Mouse (Mus musculus) heart, adult 2 months (tissue): ENCODE measurements around the gene Nup62cl. TPM values are rescaled to one million over a fixed set of nuclear protein-coding genes. Genes with fewer than 3 reads are reported as not detected.

ENCODE experiments used
- DNase-seq, 2 experiments: peaks; one replicate each; pipeline ENCODE4 v3.0.0; 2021
- H3K27ac ChIP-seq: fragments of 200-600 bp; 2 replicates; pipeline ENCODE4 v1.8.1; 2022
- H3K27me3 ChIP-seq: fragments of 200-500 bp; 2 replicates; pipeline ENCODE4 v1.6.1; 2012; ENCODE audit warnings: mild to moderate bottlenecking, low read length, inconsistent platforms, mixed read lengths; ENCODE audit not compliant: control insufficient read depth, insufficient read depth
- H3K36me3 ChIP-seq: fragments of 200-500 bp; 2 replicates; pipeline ENCODE4 v1.6.1; 2012; ENCODE audit warnings: low read length, inconsistent platforms; ENCODE audit not compliant: control insufficient read depth, insufficient read depth
- H3K4me1 ChIP-seq: fragments of 200-500 bp; 2 replicates; pipeline ENCODE4 v1.6.1; 2011; ENCODE audit warnings: low read length; ENCODE audit not compliant: control insufficient read depth, insufficient read depth
- H3K4me3 ChIP-seq: fragments of 200-600 bp; 2 replicates; pipeline ENCODE4 v1.8.1; 2022
- H3K79me2 ChIP-seq: fragments of 200-500 bp; replicated peaks from 2 replicates; pipeline ENCODE4 v1.6.1; 2012; ENCODE audit warnings: mild to moderate bottlenecking, inconsistent platforms, low read length, moderate library complexity, mixed read lengths; ENCODE audit not compliant: control insufficient read depth, insufficient read depth
- H3K9ac ChIP-seq: fragments of 200-500 bp; 2 replicates; pipeline ENCODE4 v1.6.1; 2012; ENCODE audit warnings: low read depth, mild to moderate bottlenecking, control low read depth, inconsistent platforms, low read length, mixed read lengths
- CTCF ChIP-seq: fragments of 200-600 bp; IDR thresholded peaks from 2 replicates; pipeline ENCODE4 v1.8.1; 2022; ENCODE audit warnings: antibody characterized with exemption, mild to moderate bottlenecking, moderate library complexity
- EP300 ChIP-seq: fragments of 200-500 bp; IDR thresholded peaks from 2 replicates; pipeline ENCODE4 v1.6.1; 2011; ENCODE audit warnings: low read depth, low read length, control low read depth; ENCODE audit not compliant: insufficient read depth
- POLR2A ChIP-seq: fragments of 200-500 bp; IDR thresholded peaks from 2 replicates; pipeline ENCODE4 v1.6.1; 2011; ENCODE audit warnings: mild to moderate bottlenecking, low read depth, low read length, control low read depth; ENCODE audit not compliant: insufficient read depth
- WGBS: fragments of 180-500 bp; shearing (Covaris S2); methylation state at CpG from one replicate; pipeline ENCODE4 v1.1.7; 2018; 5-methylcytosine and 5-hydroxymethylcytosine counted together
- intact Hi-C: fragments of 180-260 bp; cut with DNase I; formaldehyde crosslinking; loops from one replicate; pipeline ENCODE4 v1.15.1; 2025
- polyA plus RNA-seq: library from polyadenylated mRNA; depleted of rRNA; stranded (reverse); fragments of >200 nt; gene quantifications from 2 replicates; pipeline ENCODE4 v1.2.3, GENCODE M21; 2012; rRNA removed
- total RNA-seq, 2 experiments: library from RNA; stranded (reverse); gene quantifications; 2 replicates each; pipeline ENCODE4 v1.2.3; 2021

Gene Nup62cl
- total and polyA plus RNA-seq, 3 experiments = 0.51 TPM; not detected in 2

GRCm38 (mm10) chrX:139997740-139998690 is 64.5 kb downstream of the Nup62cl start, which contains the start of gene Rbm41:
Rbm41 (minus strand) TSS chrX:139998595.
- intact Hi-C loops = loop anchor here (10.0 kb wide), 1 partner anchor 123 kb away; the partner anchor contains the start of gene Morc4
- Histone ChIP-seq H3K27me3 (no peaks in the 10 kb centered on the region), H3K4me1 (no peaks in the 10 kb centered on the region), H3K4me3 (peak within 1 kb of the TSS; percentile 55), H3K9ac (peak within 1 kb of the TSS; percentile 68), H3K36me3 (no peaks in the 10 kb centered on the region), H3K27ac (peak within 1 kb of the TSS; percentile 73), H3K79me2 (0 out of 2 replicates have a peak, but pooled peaks cover 2% of the 10 kb centered on the region)
- 13% methylated on average over 25 of the region's 25 CpGs for WGBS
- peak; percentile 54 to 56 for DNase-seq
- no peak for TF ChIP-seq EP300
- no peak for TF ChIP-seq POLR2A
- no peak for TF ChIP-seq CTCF

GRCm38 (mm10) chrX:139982115-139982514 is 80.4 kb downstream of the Nup62cl start:
- DNase-seq = no peak
- H3K4me3 ChIP-seq = no peak overlapping the region
- no peaks in the 10 kb centered on the region for H3K4me1 ChIP-seq
- intact Hi-C loops = no loop called here
- H3K36me3 ChIP-seq = no peaks in the 10 kb centered on the region
- WGBS = 64% methylated on average over 5 of the region's 5 CpGs
- H3K79me2 ChIP-seq = no peaks in the 10 kb centered on the region
- H3K9ac ChIP-seq = no peak overlapping the region
- no peaks in the 10 kb centered on the region for H3K27me3 ChIP-seq
- TF ChIP-seq CTCF (no peak), EP300 (no peak), POLR2A (no peak)
- H3K27ac ChIP-seq = no peak overlapping the region

Other genes with a start within 250 kb of the Nup62cl start
- gene Morc4, start 191.0 kb downstream of the Nup62cl start, total RNA-seq = 1 to 10 TPM; 3.3 to 5.4 TPM
- 1.7 and 4.3 TPM in 2 replicates for gene Morc4, start 191.0 kb downstream of the Nup62cl start, polyA plus RNA-seq
- gene Rbm41, start 64.1 kb downstream of the Nup62cl start, total RNA-seq = 1 to 10 TPM; 4.8 to 5.3 TPM
- gene Rbm41, start 64.1 kb downstream of the Nup62cl start, polyA plus RNA-seq = 0.66 and 1.6 TPM in 2 replicates
- gene Pih1h3b, start 167 bp upstream of the Nup62cl start, total RNA-seq = not detected
- gene Pih1h3b, start 167 bp upstream of the Nup62cl start, polyA plus RNA-seq = not detected in 2 replicates